Mouse (Mus musculus) lung, embryonic 15.5 days (tissue): Measurements from ENCODE around the gene Utf1. TPM values are rescaled to one million over a fixed set of nuclear protein-coding genes. Genes with fewer than 3 reads are reported as not detected.

Experiments used
- microRNA counts: library from miRNA; unstranded; fragments of <30 nt; microRNA quantifications from one replicate; lab custom pipeline; 2016
- microRNA-seq: library from miRNA; unstranded; fragments of <30 nt; microRNA quantifications from one replicate; pipeline ENCODE4, GENCODE M21; 2016
- polyA plus RNA-seq: library from polyadenylated mRNA; unstranded; fragments of >200 nt; fragmentation: Nextera tagmentation; extraction: Ambion mirVana; gene quantifications from 2 replicates; pipeline ENCODE4 v1.2.1, GENCODE M21; 2015

The Utf1 gene
- polyA plus RNA-seq, 1 experiment from 2014 or later, result 0.31 TPM

MicroRNA genes within 50 kb of the gene (microRNA counts, 519-probe panel; counts per million panel counts)
- microRNA mmu-miR-202-3p (lab: Ali Mortazavi, UCI), result 2,261 counts per million, percentile 32 among the panel's probes with 10 or more counts
- 2,615 counts per million, percentile 61 among the panel's probes with 10 or more counts for microRNA mmu-miR-202-5p (lab: Ali Mortazavi, UCI)

Small RNA genes lying within 50 kb of the gene (microRNA-seq; reads per million reads assigned to microRNA genes)
- not detected for gene Mir202
- 1.9 reads per million, percentile 4 among the genes with 10 or more reads in this experiment for gene Mir7062
- gene mmu-mir-7686, result not detected

Other genes with a start within 250 kb of the Utf1 start
- not detected in 2 replicates for gene Adgra1, start 109.6 kb upstream of the Utf1 start, polyA plus RNA-seq
- gene Kndc1, start 49.1 kb upstream of the Utf1 start, polyA plus RNA-seq, result 0.64 and 0.69 TPM in 2 replicates
- 1.2 and 1.7 TPM in 2 replicates for gene 6430531B16Rik, start 35.0 kb downstream of the Utf1 start, polyA plus RNA-seq
- gene Adam8, start 48.8 kb downstream of the Utf1 start, polyA plus RNA-seq, result 1.4 and 1.8 TPM in 2 replicates
- 40.0 and 40.1 TPM in 2 replicates for gene Zfp511, start 92.6 kb downstream of the Utf1 start, polyA plus RNA-seq
- 53.2 and 56.4 TPM in 2 replicates for gene Tubgcp2, start 92.9 kb downstream of the Utf1 start, polyA plus RNA-seq
- gene Msx3, start 105.3 kb downstream of the Utf1 start, polyA plus RNA-seq, result not detected in 2 replicates
- gene Caly, start 138.8 kb downstream of the Utf1 start, polyA plus RNA-seq, result 0.66 and 1.1 TPM in 2 replicates
- gene Prap1, start 149.6 kb downstream of the Utf1 start, polyA plus RNA-seq, result not detected in 2 replicates
- 19.1 and 19.8 TPM in 2 replicates for gene Fuom, start 158.7 kb downstream of the Utf1 start, polyA plus RNA-seq
- 21.6 and 22.3 TPM in 2 replicates for gene Paox, start 172.0 kb downstream of the Utf1 start, polyA plus RNA-seq
- gene Echs1, start 172.7 kb downstream of the Utf1 start, polyA plus RNA-seq, result 145 and 147 TPM in 2 replicates
- gene Mtg1, start 193.8 kb downstream of the Utf1 start, polyA plus RNA-seq, result 25.2 and 26.2 TPM in 2 replicates
- gene Sprn, start 211.1 kb downstream of the Utf1 start, polyA plus RNA-seq, result 0.11 and 0.27 TPM in 2 replicates
- gene Olfr522, start 221.0 kb downstream of the Utf1 start, polyA plus RNA-seq, result not detected in 2 replicates
- not detected in 2 replicates for gene Olfr523, start 229.4 kb downstream of the Utf1 start, polyA plus RNA-seq